Mouse (Mus musculus): ENCODE measurements at regions not wholly inside any gene's neighbourhood (a gene's known extent, or its start where the extent isn't known, plus 50 kb on each side); places are given as distances from the start of the nearest gene placed in this dataset.

DNA sequence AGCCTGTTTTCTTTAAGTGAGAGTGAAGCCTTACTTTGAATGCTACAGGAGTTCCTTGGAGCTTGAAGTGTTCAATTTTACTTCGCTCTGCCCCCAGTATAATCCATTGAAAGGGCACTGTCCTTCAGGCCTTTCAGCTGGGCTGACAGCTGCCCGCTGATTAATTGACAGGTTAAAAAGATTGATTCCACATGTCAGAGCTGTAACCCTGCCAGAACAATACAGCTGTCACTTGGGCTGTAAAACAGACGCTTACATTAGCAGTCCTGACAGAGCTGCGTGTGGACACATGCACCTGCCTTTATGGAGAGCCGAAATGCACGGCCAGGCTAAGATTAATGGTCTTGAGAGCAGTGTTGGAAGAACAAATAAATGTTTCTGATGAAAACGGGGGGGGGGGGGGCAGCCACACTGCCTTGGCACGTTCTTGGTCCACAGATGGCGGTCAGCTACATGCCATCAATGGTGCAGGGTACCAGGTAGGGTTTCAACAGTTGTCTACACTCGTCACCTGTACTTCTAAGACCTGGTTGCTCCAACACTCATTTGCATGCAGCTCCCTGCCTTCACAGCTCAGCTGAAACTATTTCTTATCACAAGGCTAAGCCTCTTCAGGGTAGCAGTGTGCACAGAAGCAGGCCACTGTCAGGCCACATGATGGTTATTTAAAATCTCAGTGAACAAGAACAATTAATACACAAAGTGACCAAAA is 407.3 kb downstream of the Gm45692 start:
- no peak for DNase-seq

DNA sequence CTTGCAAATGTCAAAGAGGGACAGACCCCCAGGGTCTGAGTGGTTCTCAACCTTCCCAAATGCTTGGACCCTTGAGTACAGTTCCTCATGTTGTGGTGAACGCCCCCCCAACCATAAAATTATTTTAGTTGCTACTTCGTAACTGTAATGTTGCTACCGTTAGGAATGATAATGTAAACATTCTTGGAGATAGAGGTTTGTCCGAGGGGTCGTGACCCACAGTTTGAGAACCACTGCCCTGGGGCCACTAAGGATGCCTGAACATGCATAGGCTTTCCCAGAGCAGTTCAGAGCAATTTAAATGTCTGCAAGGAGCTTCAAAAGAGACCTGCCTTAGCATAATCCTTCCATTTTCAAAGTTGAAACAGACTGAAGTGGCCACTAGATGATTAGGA is 407.8 kb downstream of the Gm45692 start:
- no peak for DNase-seq

DNA sequence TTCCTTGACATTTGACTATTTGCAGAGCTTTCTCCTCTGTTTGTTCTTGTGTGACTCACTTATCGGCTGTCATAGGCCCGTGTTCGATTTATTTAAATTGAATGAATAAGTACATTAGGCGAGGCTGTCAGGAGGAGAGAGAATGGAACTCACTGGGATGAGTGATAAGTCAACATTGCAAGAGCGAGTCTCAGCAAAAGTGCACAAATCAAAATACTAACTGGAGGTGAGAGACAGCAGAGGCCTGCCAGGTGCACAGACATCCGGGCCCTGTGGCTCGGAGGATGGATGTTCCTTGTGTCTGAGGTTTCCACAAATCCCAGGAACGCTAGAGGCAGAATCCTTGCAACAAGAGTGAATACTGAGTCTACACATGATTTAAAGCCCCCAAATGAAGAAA is 410.6 kb downstream of the Gm45692 start:
- no peak for DNase-seq

DNA sequence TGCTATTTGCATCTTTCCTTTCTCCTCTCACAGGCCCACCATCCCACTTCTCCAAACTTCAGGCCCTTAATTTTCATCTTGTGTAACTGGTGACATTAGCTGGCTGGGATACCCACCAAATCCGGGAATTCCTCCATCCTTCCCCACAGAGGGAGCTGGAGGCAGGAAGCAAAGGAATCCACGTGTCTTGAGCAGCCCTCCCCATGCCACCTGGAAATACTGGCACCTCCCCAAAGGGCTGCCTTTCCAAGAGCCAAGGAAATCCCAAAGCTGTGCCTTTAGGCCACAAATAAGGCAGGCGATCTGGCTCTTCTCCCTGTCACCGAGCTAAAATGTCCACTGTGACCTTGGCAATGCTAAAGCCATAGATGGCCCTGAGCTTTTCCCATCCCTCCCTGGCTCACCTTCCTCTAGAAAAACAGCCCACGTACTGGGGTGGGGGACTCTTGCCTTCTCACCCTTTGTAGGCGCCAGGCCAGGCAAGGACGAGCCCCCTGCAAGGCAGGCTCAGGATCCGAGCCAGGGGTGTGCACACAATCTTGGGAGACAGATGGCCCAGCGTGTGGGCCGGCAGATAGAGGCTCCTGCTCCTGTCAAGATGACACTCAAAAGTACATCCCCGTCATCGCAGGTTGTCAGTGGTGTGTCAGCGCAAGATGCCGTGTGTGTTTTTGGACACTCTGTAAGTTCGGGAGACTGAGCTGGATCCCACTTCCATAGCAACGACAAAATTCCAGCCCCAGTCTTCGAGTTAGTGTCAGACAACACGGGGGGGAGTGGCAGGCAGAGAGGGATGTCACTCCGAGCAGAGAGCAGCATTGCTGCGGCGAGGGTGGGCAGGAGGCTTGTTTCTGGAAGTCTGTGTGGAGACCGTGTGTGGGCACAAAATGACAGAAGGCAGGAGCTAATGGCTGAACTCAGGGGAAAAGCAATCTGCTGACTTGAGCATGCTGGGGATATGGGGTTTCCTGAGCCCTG is 414.4 kb downstream of the Gm45692 start:
- no peak for DNase-seq

DNA sequence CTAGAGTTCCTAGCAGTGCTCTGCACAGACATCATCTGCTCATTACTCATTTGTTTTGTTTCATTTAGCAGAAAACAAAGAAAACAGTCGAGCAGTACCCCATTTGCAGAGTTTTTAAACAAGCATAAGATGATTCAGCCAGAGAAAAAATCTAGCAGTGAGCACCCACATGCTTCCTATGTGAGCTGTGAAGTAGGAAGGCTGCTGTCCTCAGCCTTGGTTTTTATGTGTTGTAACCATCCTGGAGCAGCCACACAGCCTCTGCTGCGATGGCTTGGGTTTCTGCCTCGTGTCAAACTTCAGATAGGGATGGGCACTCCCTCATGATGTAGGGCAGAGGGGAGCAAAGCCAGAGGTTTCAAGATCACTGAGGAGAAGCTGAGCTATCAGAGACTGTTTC is 416.5 kb downstream of the Gm45692 start:
- no peak for DNase-seq

DNA sequence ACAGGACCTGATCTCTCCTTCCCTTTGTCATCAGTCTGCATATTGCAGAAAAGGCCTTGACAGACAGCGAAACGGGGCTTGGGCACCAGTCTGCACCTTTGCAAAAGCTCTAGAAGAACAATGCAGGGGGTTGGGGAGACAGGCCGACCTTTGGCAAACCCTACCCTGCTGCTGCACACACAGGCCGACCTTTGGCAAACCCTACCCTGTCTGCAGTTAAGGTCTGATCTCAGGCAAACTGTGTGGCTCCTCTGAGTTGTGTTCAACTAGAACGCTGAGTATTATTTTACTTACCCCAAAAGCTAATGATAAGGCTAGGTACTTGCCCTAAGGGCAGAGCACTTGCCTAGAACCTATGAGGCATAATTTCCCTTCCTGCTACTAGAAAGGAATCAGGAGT is 423.4 kb upstream of the Zfp703 start:
- peak; percentile 12 for DNase-seq

DNA sequence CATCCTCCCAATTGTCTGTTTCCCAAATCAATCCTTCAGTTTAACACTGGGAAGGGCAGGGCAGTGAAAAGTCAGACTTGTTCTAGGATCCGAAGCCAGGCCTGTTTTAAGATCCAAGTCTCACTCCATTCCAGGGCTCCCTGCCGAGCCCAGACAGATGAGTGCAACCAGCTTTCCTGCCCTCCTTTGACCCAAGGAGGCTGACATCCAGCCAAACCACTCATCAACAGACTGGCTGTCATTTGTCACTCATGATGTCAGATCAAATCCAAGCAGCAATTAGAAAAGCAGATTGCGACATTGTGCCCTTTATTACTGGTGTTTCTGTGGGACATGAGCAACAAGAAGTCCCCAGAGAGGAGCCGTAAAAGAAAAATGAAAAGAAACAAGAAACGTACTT is 417.9 kb upstream of the Zfp703 start:
- no peak for DNase-seq

DNA sequence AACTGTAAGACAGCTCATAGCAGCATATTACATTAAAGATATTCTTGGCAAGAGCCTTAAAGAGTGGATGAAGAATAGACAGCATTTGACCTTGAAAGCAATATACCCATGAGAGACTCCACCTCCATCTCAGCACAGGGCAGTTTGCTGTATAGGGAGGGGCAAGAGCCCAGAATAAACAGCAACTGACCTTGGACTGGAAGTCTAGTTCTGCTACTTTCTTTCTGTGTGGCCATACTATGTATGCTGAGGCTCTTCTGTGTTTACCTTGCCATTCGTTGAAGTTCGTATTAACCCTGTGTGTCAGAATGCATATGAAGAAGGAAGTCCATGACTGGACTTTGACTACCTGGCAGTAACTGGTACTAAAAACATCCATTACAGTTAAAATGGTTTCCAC is 414.0 kb upstream of the Zfp703 start:
- DNase-seq: no peak

DNA sequence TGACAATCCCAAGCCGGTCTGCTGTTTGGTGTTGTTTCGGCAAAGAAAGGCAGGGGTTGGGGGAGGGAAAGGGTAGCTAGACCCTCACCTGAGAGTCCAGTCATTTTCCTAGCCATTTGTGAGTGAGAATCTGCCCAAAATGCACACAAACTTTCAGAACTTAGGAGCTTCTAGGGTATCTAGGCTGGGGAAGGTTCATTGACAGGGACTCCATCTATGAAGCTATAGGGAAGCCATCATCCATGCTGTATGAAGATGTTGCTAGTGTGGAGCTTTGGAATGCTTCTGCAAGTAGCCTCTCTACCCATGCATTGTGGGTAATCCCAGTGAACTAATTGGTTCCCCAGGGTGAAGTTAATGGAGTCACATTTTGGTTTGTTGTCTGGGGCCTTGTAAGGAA is 412.9 kb upstream of the Zfp703 start:
- no peak for DNase-seq

DNA sequence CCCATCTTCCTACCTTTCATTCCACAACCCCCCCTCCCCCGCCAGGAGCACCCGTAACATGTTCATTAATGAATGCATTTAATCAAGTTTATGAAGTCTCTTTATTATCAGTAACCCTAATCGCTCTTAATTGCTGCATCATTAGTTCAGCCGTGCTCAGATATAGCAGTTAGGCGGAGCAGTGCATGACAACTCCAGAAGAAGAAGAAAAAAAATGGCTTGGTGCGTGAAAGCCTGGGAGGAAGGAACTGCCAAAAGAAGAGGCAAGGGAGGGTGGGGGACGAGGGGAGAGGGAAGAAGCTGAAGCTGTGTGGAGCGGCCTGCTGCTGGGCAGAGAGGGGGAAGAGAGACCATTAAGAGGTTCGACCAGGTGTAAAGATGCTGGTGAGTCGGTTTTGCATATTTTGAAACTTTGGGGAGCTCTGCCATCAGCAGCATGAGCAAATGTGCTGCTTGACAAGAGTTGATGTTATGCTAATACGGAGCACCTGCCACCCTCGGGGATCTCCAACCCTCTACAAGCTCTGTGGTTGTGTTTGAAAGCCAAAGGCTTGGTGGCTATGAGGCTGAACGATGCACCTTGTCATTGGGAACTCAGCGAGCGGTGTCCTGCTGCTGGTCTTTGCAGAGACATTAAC is 408.6 kb upstream of the Zfp703 start:
- no peak for DNase-seq

DNA sequence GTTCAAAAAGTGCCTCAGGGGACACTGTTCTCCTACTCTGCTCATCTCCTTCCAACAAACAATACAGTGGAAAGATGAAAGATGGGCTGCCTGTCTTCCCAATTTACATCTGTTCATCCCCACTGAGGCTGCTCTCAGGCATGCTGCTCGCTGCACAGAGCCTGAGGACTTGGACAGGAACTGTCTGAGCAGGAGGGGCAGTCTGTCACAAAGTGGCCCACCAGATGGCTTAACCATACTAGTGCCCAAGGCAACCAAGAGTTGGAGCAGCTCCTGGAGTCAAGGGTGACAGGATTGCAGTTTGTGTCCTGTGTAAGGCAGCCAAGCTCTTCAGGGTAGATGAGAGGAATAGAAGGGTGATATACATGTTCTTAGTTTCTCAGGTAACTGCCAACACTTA is 388.3 kb upstream of the Zfp703 start:
- DNase-seq: no peak

DNA sequence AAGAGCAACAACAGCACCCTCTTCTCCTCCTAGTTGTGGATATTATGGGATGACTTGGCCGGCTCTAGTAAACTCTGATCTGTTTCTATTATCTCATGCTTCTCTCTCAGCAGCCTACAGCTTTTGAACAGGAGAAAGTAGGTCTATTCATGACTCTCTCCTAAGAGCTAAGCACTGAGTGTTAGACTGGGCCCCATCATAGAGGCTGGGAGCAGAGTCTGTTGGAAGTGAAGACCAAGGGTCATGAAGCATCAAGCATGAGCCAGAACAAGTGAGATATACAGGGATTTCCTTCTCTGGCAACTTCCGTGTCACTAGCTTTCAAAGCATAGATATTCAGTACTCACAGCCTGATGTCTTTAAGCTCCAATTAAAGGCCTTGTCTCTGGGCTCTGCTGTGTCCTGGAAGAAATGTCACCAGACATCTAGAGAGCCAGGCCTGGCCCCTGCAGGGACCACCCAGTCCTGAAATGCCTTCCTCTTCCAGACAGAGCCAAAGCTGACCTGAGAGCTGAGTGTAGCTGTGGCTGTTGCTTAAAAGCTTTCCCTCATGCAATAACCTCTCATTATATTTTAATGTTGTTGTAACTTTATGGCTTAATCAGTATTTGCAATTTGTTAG is 386.4 kb upstream of the Zfp703 start:
- DNase-seq: no peak

DNA sequence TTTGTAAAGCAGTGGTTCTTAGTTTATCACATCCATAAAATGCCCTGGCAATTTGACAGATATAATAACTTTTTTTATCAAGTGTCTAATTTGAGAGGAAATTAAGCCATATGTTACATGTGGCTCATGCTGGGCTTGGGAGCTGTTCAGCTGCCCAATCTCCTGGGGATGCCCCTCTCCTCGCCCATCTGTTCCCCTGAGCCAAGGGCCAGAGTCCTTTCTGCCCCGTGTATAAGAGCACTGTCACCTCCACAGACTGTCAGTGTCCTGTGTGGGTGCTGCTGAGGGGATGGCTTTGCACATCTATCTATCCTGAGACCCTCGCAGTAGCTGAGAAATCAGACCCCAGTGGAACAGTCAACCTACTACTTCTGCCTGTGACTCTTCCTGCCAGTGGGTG is 385.9 kb upstream of the Zfp703 start:
- no peak for DNase-seq

DNA sequence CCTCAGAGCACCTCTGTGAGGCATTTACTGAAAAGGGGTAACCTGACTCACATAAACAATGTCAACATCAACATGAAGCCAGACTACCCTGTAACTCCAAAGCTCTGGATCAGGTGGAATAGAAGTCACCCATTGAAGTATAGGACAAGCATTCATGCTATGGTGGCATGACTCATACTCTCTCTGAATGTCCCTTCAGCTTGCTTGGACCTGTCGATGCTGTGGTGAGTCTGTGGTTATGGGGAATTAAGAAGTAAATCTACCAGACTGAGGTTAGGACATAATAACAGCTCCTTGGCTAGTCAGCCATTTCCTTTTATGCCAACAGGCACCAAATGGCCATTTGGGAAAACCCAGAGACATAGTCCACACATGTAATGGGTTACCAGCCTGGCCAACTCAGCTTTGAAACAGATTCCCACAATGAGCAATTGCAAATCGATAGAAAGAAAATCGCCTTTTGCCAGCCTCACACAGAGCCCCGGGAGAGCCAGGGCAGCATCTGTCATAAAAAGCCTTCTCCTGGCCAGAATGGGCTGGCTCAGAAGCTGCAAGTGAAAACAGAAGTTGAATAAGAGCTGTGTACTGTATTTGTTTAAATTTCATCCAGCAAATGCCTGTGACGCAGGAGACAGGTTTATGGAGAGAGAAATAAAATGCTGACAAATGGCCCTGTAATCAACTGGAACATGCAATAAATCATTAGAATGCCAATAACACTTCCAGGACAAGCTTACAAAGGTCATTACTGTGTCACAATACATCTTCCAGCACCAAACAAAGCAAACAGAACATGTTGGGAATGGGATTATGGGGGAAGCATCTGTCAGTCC is 383.4 kb upstream of the Zfp703 start:
- no peak for DNase-seq

DNA sequence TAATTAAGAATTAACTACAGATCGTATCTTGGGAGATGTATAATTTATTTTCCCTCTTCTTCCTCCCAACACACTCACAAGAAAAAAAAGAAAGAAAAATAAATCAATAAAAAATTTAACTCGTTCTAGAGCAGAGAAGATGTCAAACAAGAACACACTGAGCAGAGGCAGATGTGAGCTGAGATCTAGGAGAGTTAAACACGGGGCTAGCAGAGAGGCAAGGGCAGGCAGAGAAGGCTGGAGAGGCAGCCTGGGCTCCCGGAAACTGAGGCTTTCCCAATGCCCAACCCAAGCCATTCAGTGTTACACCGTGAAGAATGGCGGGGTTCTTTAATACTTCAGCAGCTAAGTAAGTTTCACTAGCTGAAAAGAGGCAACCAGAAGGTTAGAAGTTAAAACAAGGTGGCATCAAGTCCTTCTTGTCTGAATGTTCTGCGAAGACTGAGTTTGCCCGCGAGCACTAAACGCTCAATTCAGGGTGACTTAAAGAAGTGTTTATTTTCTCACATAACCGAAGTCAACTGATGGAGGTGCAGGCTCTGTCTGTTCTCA is 382.7 kb upstream of the Zfp703 start:
- DNase-seq: no peak

DNA sequence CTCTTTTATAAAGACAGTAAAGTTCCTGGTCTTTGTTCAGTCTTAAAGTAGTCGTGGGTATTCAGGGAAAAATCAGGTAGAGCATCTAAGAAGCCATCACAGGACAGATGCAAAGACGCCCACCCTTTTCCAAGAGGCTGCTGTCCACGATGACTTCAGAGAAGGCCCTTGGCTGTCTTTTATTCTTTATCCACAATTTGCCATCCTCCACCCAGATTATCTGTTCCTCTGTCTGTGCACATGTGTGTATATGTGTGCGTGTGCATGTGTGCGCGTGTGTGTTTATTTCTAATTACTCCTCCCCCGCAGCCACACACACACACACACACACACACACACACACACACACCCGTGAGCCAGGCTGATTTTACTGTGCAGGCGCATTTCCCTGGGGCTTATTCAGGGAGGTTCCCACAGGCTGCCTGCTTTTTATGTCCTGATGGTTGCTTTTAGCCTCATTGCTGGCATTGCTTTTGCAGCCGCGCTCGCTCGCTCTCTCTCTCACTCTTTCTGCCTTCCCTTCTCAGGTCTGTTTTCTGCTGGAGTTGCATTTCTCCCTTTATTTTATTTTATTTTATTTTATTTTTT is 381.6 kb upstream of the Zfp703 start:
- no peak for DNase-seq

DNA sequence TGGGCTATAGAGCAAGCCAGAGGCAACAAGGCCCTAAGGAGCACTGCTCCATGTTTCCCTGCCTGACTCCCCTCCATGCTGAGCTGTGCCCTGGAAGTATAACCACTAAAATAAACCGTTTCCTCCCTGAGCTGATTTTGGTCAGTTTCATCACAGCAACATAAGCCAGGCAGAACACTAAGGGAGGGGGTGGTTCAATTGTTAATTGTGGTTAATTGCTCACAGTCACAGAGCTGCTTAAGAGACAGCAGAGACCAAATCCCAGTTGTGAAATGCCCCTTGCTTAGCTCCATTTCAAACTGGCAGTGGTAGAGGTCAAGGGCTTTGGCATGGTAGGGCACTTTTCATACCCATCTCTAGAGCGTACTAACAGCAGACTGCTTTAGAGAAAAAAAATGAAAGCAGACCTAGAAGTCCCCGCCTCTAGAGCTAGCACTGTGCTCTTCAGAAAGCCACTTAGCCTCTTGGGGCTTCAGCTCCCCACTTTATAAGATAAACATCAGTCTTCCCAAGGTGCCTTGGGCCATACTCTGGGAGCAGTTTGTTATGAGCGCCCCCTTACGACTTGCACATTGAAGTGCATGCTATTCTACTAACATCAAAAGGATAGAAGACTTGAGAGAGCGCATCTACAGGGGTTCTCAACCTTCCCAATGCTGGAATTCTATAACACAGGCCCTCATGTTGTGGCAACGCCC is 380.3 kb upstream of the Zfp703 start:
- no peak for DNase-seq

DNA sequence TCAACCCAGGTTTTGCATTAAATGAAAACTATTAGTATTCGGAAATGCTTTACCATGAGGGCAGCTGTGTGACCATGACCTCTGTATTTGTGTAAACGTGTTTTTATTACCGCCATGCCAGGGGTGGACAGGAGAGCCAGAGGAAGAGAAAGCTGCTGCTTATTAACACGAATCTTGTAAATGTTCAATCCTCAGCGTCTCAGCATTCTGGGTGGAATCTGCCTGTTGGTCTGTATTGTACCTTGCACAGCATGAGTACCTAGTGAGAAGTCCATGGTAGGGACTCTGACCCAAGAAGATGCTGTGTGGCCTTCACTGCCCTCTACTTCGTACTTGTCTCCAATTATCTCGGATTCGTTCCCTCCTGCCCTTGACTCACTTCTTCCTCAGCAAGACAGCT is 378.6 kb upstream of the Zfp703 start:
- DNase-seq: no peak

DNA sequence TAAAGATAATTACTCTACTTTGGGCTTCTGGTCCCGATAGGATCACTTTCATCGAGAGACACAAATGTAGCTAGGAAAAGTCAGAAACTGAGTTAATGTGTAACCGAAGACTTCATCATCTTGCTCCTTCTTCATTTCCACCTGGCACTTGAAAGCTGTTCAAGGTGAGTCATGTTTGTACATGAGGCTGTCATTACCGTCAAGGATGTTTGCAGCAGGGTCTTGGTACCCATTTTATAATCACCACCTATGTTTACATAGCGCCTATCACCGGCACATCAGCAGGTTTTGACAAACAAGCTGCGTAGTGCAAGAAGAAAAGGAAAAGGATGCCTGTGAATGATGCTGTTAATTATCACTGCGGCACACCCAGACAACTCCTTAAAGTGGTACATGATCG is 377.0 kb upstream of the Zfp703 start:
- no peak for DNase-seq

DNA sequence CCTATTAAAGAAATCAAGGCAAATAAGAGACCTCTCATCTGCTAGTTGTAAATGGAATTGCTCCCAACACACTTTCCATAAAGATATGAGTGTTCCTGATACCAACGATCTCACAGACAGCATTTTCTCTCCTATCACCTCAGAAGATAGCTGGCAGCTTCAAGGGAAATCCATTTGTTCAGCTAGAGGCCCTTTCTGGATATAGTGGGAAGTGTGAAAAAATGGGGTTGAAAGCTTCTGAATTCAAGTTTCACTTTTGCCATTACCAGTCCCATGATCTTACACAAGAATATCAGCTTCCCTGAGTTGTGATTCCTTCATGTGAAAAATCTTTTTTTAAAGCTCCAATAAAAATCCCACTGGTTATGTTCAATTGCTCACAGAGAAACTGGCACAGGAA is 369.1 kb upstream of the Zfp703 start:
- DNase-seq: no peak

DNA sequence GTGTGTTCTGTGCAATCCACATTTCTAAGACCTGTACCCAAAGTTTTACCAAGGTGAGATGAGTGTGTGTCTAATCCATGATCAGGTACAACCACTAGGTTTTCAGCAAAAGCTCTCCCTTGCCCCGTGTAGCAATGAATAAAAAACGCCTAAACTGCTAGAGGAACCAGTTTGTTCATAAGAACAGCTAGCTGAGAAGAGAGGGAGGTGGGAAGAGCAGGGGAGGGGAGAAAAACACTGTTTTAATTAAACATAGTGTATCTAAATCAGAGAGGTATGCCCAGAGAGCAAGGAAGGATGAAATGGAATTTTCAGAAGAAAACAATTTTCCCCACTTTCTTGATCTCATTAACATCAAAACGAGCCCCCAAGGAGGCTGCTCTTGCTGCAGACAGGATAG is 368.5 kb upstream of the Zfp703 start:
- DNase-seq: no peak
